Mouse (Mus musculus): ENCODE results near the gene Lyst.
"Not testable (repeated sequence)": the region's sequence is repeated elsewhere in the genome, so short reads cannot be mapped to it uniquely, and the experiment has no call there.

Lyst gene

GRCm38 (mm10) chr13:13590048-13591011 is at the start of gene Lyst:
Gene Lyst, plus strand, starts transcription at chr13:13590397.
- peak; percentile 99 for DNase-seq

DNA sequence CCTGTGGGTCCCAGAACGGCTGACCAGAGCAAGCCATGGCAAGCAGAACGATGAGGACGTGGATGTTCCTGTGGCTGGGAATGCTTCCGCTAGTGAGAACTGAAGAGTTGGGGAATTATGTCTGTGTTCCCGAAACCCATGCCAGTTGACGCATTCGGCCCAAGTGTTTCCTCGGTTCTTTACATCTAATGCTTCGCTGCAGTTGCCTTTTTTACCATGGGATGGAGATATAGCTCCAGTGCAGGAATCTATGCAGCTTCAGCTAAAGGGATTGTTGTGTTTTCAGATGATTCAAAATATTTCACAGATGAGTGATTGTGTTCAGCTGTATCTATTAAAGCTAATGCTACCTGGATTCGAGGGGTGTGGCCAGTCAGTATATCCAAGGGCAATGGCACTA is 47.1 kb upstream of the Lyst start:
- DNase-seq: not testable (repeated sequence)

- no peak for DNase-seq
These were observed 43.4 kb upstream of the Lyst start for GRCm38 (mm10) chr13:13546792-13547191.

DNA sequence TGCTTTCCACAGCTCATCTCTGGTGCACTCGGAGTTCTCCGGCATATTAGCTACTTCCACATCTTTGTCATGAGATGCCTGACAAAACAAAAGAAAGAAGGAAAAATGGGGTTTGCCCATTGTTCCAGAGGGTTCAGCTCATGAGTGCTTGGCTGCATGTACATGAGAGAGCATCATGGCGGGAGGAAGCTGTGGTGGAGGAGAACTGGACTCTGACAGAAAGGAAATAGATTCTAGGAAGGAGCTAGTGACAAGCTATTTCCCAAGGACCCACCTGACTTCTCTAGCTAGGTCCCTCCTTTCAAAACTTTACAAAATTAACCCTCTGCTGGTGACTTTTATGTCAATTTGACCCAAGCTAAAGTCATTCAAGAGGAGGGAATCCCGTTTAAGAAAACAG is 42.3 kb upstream of the Lyst start:
- no peak for DNase-seq

DNA sequence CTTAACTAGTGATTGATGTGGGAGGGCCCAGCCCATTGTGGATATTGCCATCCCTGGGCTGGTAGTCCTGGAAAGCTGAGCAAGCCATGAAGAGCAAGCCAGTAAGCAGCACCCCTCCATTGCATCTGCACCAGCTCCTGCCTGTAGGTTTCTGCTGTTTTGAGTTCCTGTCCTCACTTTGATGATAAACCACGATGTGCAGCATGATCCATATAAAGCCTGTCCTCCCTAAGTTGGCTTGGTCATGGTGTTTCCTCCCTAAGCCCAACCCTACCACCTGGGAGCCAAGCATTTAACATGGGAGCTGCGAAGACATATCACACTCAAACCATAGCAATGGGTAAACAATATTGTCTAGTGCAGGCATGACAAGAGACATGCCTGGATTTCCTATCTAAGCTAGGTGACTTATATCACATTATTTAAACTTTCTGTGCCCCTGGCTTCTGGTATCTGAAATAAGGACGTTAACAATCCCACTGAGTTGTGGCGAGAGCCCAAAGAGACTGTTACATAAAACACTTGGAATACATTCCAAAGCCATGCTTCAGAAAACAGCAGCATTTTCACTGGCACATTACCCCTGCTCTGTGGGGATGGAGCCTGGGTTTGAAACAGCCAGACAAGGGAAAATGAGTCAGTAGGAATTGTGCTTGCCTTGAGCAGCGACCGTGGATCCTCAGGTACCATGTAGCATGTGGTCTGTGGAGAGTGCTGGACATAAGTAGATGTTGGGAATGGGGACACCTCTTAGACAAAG is 41.6 kb upstream of the Lyst start:
- DNase-seq: no peak

- DNase-seq: peak; percentile 39
These were observed 40.2 kb upstream of the Lyst start for GRCm38 (mm10) chr13:13549687-13550660.

- DNase-seq: no peak
These were observed 38.2 kb upstream of the Lyst start for GRCm38 (mm10) chr13:13552020-13552419.

- no peak for DNase-seq
These were observed 36.5 kb upstream of the Lyst start for GRCm38 (mm10) chr13:13553660-13554059.

- no peak for DNase-seq
These were observed 35.0 kb upstream of the Lyst start for GRCm38 (mm10) chr13:13555196-13555595.

GRCm38 (mm10) chr13:13557001-13557743 is 33.0 kb upstream of the Lyst start:
- DNase-seq: no peak

DNA sequence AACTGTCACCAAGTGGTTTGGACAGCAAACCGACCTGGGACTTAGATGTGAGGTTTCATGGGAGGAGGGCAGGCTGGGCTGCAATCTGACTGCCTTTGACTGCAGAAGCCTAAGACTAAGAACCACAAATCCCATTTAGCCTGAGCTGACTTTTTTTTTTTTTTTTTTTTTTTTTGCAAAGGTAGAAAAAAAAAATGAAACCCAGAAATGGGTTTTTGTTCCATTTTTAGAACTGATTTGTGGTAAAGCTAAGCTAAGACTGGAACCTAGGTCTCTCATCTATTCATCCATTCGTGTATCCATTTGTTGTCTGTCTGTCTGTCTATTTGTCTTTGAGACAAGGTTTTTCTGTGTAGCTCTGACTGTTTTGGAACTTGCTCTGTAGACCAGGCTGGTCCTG is 31.9 kb upstream of the Lyst start:
- no peak for DNase-seq

- peak; percentile 29 for DNase-seq
These were observed 31.3 kb upstream of the Lyst start for GRCm38 (mm10) chr13:13558900-13559299.

- no peak for DNase-seq
These were observed 27.6 kb upstream of the Lyst start for GRCm38 (mm10) chr13:13562571-13562970.

- no peak for DNase-seq
These were observed 26.1 kb upstream of the Lyst start for GRCm38 (mm10) chr13:13564116-13564515.

DNA sequence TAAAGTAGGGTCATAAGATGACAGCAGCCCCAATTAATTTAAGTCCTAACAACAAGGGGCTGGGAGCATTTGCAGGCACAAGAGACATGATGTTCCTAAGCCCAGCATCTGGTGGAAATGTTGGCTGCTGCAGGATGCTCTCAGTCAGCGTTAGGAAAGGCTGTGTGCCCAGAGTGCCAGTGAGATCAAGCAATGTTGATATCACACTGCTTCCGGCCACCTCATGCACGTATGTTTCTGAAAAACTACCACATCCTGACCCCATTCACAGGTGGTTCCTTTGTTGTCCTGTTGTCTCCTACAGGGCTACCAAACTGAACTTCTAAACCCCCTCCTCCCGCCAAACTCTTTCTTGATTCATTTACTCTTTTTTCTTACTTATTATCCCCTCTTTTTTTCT is 25.7 kb upstream of the Lyst start:
- DNase-seq: no peak

GRCm38 (mm10) chr13:13567640-13568039 is 22.6 kb upstream of the Lyst start:
- no peak for DNase-seq

DNA sequence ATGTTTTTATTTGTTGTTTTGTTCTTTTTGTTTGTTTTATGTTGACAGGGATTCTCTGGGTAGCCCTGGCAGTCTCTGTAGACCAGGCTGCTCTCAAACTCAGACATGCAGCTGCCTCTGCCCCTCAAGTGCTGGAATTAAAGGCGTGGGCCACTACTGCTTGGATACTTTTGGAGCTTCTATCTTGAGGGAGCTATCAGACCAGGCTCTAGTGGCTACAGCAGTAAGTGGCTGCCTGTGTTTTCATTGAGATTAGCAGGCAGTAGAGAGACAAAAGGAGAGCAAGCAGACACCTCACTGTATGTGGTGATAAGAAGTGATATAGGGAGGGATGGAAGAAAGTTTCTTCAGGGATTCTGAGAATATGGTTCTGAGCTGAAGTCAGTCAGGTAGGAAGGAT is 21.4 kb upstream of the Lyst start:
- no peak for DNase-seq

- DNase-seq: peak; percentile 47
These were observed 20.6 kb upstream of the Lyst start for GRCm38 (mm10) chr13:13569603-13570002.

DNA sequence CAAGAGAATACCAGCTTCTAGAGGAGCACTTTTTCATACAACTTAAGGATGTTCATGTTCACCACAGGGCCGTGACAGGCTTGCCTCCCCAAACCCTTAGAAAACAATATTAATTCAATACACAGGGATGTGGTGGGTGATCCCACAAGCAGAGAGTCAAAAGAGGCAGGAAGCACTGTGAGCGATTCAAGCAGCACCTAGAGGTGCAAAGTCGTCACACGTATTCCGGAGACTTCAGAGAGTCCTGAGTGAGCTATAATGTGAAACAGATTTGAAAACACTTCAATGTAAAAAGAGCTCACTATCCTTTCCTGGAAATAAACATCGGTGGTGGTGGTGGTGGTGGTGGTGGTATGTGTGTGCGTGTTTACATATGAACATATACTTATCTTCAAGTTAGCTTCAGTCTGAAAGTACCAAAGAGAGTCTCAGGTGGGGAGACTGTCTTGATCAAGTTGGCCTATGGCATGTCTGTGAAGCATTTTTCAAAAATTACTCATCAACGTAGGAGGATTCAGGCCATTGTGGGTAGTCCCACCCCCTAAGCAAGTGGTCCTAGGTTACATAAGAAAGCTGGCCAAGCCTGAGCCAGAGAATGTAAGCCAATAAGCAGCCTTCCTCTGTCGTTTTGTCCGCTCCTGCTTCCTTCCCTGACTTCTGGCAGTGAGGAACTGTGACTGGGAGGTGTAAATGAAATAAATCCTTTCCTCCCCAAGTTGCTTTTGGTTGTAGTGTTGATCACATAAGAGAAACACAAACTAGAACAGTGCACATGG is 17.9 kb upstream of the Lyst start:
- no peak for DNase-seq

- DNase-seq: no peak
These were observed 17.3 kb upstream of the Lyst start for GRCm38 (mm10) chr13:13572941-13573340.

Data from lung, postnatal 10 days (tissue).